8 mouse cellular contexts compared by ENCODE assay signal in genomic region chr13:81710266-81710665, GRCm38 (mm10). TPM values are rescaled to one million over a fixed set of nuclear protein-coding genes. Genes with fewer than 3 reads are reported as not detected.
A peak's percentile ranks its signal among the peaks of the same experiment; 100 is the strongest.
DNase-seq lines count a peak whose midpoint lies in the region; ATAC-seq and TF ChIP-seq lines count a peak whose summit lies in the region.

No protein-coding gene starts in this region.

- no peak for ATAC-seq in forebrain, embryonic 14.5 days
- no peak for ATAC-seq in liver, embryonic 13.5 days (ENCODE audit: low read depth)
- ATAC-seq in erythroid progenitor cell, adult 5-6 weeks (replicated peaks; ENCODE audit: low FRiP score, poor library complexity, severe bottlenecking): no peak

- peak; percentile 15 for DNase-seq in embryo, embryonic 11 days
- DNase-seq in embryo, embryonic 10.5 days (ENCODE audit: low spot score): no peak
- DNase-seq in forebrain, embryonic 14.5 days (ENCODE audit: low spot score): no peak
- peak; percentile 16 for DNase-seq in liver, embryonic 13.5 days
- no peak for DNase-seq in left cerebral cortex, postnatal 10 days (ENCODE audit: extremely low spot score in 1 of 2, low spot score in 2 of 2)
- DNase-seq in adrenal gland, postnatal 10 days: no peak

- H3K9ac ChIP-seq in forebrain, embryonic 14.5 days (ENCODE audit: low read length): peak overlapping the region; percentile 77
- H3K9ac ChIP-seq in liver, embryonic 13.5 days: peak overlapping the region; percentile 78

- 2% methylated on average over 7 of the region's 7 CpGs for WGBS in forebrain, embryonic 14.5 days
- 0% methylated on average over 7 of the region's 7 CpGs for WGBS in liver, embryonic 13.5 days (ENCODE audit: insufficient replicate concordance)

- H3K4me3 ChIP-seq in E14TG2a.4 (replicated peaks; ENCODE audit: low read length): peak overlapping the region; percentile 92
- H3K4me3 ChIP-seq in forebrain, embryonic 14.5 days (ENCODE audit: low read depth, low read length): peak overlapping the region; percentile 77
- peak overlapping the region; percentile 93 for H3K4me3 ChIP-seq in liver, embryonic 13.5 days (replicated peaks)

- H3K4me1 ChIP-seq in E14TG2a.4 (replicated peaks; ENCODE audit: low read depth, low read length): peaks cover 64% of the 10 kb centered on the region
- H3K4me1 ChIP-seq in forebrain, embryonic 14.5 days (ENCODE audit: control insufficient read depth, insufficient read depth, low read length): no peaks in the 10 kb centered on the region
- H3K4me1 ChIP-seq in liver, embryonic 13.5 days (replicated peaks): peaks cover 58% of the 10 kb centered on the region

- H3K36me3 ChIP-seq in E14TG2a.4 (ENCODE audit: insufficient read depth, low read length): peaks cover 19% of the 10 kb centered on the region
- no peaks in the 10 kb centered on the region for H3K36me3 ChIP-seq in forebrain, embryonic 14.5 days (ENCODE audit: control insufficient read depth, insufficient read depth, low read length)
- 0 out of 2 replicates have a peak, but pooled peaks cover 4% of the 10 kb centered on the region for H3K36me3 ChIP-seq in liver, embryonic 13.5 days

- no peak overlapping the region for H3K27ac ChIP-seq in forebrain, embryonic 14.5 days (ENCODE audit: low read depth, low read length)
- H3K27ac ChIP-seq in liver, embryonic 13.5 days: peak overlapping the region; percentile 95

- H3K9me3 ChIP-seq in E14TG2a.4 (ENCODE audit: low read length): no peaks in the 10 kb centered on the region
- H3K9me3 ChIP-seq in forebrain, embryonic 14.5 days (replicated peaks; ENCODE audit: control insufficient read depth, low read length): no peaks in the 10 kb centered on the region
- no peaks in the 10 kb centered on the region for H3K9me3 ChIP-seq in liver, embryonic 13.5 days (replicated peaks)

- TF ChIP-seq CTCF in E14TG2a.4 (conservative IDR thresholded peaks at IDR 0.05; ENCODE audit: low read length): no peak

- intact Hi-C loops in left cerebral cortex, postnatal 10 days (cut with DNase I): no loop called here

- no peaks in the 10 kb centered on the region for H3K27me3 ChIP-seq in E14TG2a.4 (ENCODE audit: insufficient read depth, low read length)
- no peaks in the 10 kb centered on the region for H3K27me3 ChIP-seq in forebrain, embryonic 14.5 days (replicated peaks; ENCODE audit: control insufficient read depth, insufficient read depth, low read length)
- no peaks in the 10 kb centered on the region for H3K27me3 ChIP-seq in liver, embryonic 13.5 days

- peak overlapping the region; percentile 97 for H3K4me2 ChIP-seq in forebrain, embryonic 14.5 days (ENCODE audit: low read length)
- peak overlapping the region; percentile 99 for H3K4me2 ChIP-seq in liver, embryonic 13.5 days

RNA-seq across cellular contexts. Expression of gene Polr3g, which starts 0.5 kb away (rescaled TPM):
- 2.9 and 3.4 TPM in 2 replicates for polyA plus RNA-seq in forebrain, embryonic 14.5 days (2014; fragmentation: Nextera tagmentation; extraction: Ambion mirVana)
- 13.6 and 14.6 TPM in 2 replicates for polyA plus RNA-seq in liver, embryonic 13.5 days (2015; fragmentation: Nextera tagmentation; extraction: Ambion mirVana)
- total RNA-seq in erythroid progenitor cell, adult 5-6 weeks (2015; ENCODE audit: low replicate concordance): 3.4 and 10.8 TPM in 2 replicates
- 1.4 and 1.9 TPM in 2 replicates for total RNA-seq in erythroid progenitor cell, adult 5-6 weeks (2017; ENCODE audit: low replicate concordance)
- total RNA-seq in left cerebral cortex, postnatal 10 days (2021): 1 to 10 TPM; 4.3 to 4.4 TPM
- 1 to 10 TPM; 5.0 to 6.9 TPM for total RNA-seq in adrenal gland, postnatal 10 days (2021)

RNA-seq across cellular contexts. Expression of gene Mblac2, which starts 0.9 kb away (rescaled TPM):
- 23.8 and 33.6 TPM in 2 replicates for polyA plus RNA-seq in forebrain, embryonic 14.5 days (2014; fragmentation: Nextera tagmentation; extraction: Ambion mirVana)
- polyA plus RNA-seq in liver, embryonic 13.5 days (2015; fragmentation: Nextera tagmentation; extraction: Ambion mirVana): 3.3 and 3.6 TPM in 2 replicates
- total RNA-seq in erythroid progenitor cell, adult 5-6 weeks (2015; ENCODE audit: low replicate concordance): 2.1 TPM in 1 of 2 replicates, not detected in the other
- total RNA-seq in erythroid progenitor cell, adult 5-6 weeks (2017; ENCODE audit: low replicate concordance): not detected in 2 replicates
- total RNA-seq in left cerebral cortex, postnatal 10 days (2021): 10 to 100 TPM; 33.1 to 35.4 TPM
- 10 to 100 TPM in 1 of 2 experiments, 1 to 10 TPM in 1; 7.0 to 12.4 TPM for total RNA-seq in adrenal gland, postnatal 10 days (2021)

RNA-seq across cellular contexts. Expression of gene Lysmd3, which starts 52.8 kb away (rescaled TPM):
- 25.2 and 28.8 TPM in 2 replicates for polyA plus RNA-seq in forebrain, embryonic 14.5 days (2014; fragmentation: Nextera tagmentation; extraction: Ambion mirVana)
- 14.5 and 21.0 TPM in 2 replicates for polyA plus RNA-seq in liver, embryonic 13.5 days (2015; fragmentation: Nextera tagmentation; extraction: Ambion mirVana)
- 28.1 and 59.9 TPM in 2 replicates for total RNA-seq in erythroid progenitor cell, adult 5-6 weeks (2015; ENCODE audit: low replicate concordance)
- 42.2 and 44.3 TPM in 2 replicates for total RNA-seq in erythroid progenitor cell, adult 5-6 weeks (2017; ENCODE audit: low replicate concordance)
- 10 to 100 TPM; 11.6 to 12.2 TPM for total RNA-seq in left cerebral cortex, postnatal 10 days (2021)
- 10 to 100 TPM; 22.7 to 28.3 TPM for total RNA-seq in adrenal gland, postnatal 10 days (2021)

Comparison
In these comparisons a context has a peak if more than half of its experiments do, and no peak if none do; other contexts are left out.
1. DNase-seq: peak in embryo, embryonic 11 days (single experiment) and liver, embryonic 13.5 days (single experiment); none in embryo, embryonic 10.5 days (single experiment), forebrain, embryonic 14.5 days (single experiment), left cerebral cortex, postnatal 10 days (0 of 2) and adrenal gland, postnatal 10 days (single experiment).
2. Peak in every context shown above with its lines, with median percentiles within 50 percentile points of each other: H3K4me3 ChIP-seq.